Mouse (Mus musculus): Measurements from ENCODE around the gene Rpl35. TPM values are rescaled to one million over a fixed set of nuclear protein-coding genes. Genes with fewer than 3 reads are reported as not detected.

Gene Rpl35
- total RNA-seq, 2 experiments from 2014 or later = 216 to 254 TPM

DNA sequence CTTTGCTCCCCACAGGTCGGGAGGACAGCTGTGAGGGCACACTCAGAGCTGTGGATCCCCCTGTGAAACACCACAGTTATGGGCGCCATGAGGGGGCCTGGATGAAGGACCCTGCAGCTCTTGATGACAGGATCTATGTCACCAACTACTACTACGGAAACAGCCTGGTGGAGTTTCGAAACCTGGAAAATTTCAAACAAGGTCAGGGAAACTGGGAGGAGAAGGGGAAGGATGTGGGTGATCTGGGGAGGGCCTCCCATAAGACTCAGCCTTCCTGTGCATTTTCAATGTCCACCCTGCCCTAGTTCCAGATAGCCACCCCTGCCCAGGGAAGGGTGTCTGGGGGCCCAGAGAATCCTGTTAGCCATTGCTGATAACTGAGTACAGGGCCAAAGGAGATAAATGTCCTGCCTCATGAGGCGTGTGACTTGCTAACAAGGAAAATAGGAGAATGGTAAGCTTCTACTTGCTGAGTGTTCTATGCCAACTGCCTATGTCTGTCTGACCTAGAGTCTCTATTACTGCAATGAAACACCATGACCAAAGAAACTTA lies 47.7 kb downstream of the Rpl35 start:
- intact Hi-C loops (cut with DNase I) = no loop called here
- DNase-seq = no peak

DNA sequence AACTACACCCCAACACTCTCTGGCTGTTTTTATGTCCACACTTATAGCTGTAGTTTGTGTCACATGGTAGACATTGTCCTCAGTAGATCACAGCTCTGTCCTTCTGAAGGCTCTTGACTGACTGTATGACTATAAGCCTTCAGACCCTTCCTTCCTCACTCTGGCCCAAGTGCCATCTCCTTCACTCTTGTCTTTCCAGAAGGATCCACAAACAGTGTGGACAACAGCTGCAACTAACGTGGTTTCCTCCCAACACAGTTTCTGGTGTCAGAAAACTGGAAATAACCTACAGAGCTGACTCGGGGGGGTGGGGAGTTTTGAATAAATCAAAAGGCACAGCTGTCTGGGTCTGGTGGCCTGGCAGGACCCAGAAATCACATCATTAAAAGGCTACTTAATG lies 49.4 kb downstream of the Rpl35 start:
- no peak for DNase-seq
- intact Hi-C loops (cut with DNase I) = no loop called here

DNA sequence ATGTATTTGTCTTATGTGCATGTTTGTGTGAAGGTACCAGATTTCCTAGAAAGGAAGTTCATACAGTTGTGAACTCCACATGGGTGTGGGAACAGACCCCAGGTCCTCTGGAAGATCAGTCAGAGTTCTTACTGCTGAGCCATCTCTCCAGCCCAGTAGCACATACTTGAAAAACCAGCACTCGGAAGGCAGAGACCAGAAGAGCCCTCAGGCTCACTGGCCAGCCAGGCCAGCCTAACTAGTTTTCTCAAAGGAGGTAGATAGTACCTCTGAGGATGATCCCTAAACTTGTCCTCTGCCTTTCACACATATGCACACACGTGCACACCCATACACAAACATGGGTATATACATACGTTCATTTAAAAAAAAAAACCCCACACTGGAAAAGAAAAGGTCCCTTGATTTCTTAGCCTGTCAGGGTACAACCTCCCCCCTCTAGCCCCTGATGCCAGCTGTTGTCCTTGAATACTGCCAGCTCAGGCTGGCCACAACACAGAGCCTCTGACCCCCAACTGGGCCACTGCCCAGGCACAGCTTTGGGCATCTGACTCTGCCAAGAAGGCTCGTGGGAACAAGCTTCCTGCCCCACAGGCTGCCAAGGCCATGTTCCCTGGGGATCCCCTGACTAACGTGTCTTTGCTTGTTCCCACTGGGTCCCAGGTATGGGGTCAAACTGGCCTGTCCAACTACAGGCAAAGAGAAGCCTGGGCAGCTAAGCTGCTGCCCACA lies 52.1 kb downstream of the Rpl35 start:
- intact Hi-C loops (cut with DNase I) = no loop called here
- DNase-seq = peak; percentile 65 to 77

Other genes with a start within 250 kb of the Rpl35 start
- 1 to 10 TPM; 3.3 to 5.2 TPM for gene Nr6a1, start 77.9 kb downstream of the Rpl35 start, total RNA-seq (2021)
- 1 to 10 TPM; 5.3 to 6.1 TPM for gene Olfml2a, start 73.6 kb downstream of the Rpl35 start, total RNA-seq (2021)
- gene Wdr38, start 8.1 kb downstream of the Rpl35 start, total RNA-seq (2021) = under 1 TPM; 0.17 to 0.31 TPM
- 100 to 1,000 TPM in 1 of 2 experiments, 10 to 100 TPM in 1; 94.7 to 101 TPM for gene Arpc5l, start 276 bp downstream of the Rpl35 start, total RNA-seq (2021)
- 10 to 100 TPM in 1 of 2 experiments, 1 to 10 TPM in 1; 9.0 to 11.0 TPM for gene Golga1, start 59.9 kb upstream of the Rpl35 start, total RNA-seq (2021)
- 1 to 10 TPM; 2.7 to 2.8 TPM for gene Scai, start 185.1 kb upstream of the Rpl35 start, total RNA-seq (2021)
- 10 to 100 TPM; 51.8 to 55.5 TPM for gene Ppp6c, start 220.8 kb upstream of the Rpl35 start, total RNA-seq (2021)